Mouse (Mus musculus) bone marrow macrophage, adult 2 months (primary cell): Measurements from ENCODE around the gene Gdf15.

Source experiments
- CTCF ChIP-seq: IDR thresholded peaks from 2 replicates; pipeline ENCODE4 v1.5.1; 2012; ENCODE audit warnings: low read depth, mild to moderate bottlenecking, low read length, moderate library complexity
- POLR2A ChIP-seq: IDR thresholded peaks from 2 replicates; pipeline ENCODE4 v1.6.1; 2012; ENCODE audit warnings: mild to moderate bottlenecking, low read depth, low read length, borderline replicate concordance

DNA sequence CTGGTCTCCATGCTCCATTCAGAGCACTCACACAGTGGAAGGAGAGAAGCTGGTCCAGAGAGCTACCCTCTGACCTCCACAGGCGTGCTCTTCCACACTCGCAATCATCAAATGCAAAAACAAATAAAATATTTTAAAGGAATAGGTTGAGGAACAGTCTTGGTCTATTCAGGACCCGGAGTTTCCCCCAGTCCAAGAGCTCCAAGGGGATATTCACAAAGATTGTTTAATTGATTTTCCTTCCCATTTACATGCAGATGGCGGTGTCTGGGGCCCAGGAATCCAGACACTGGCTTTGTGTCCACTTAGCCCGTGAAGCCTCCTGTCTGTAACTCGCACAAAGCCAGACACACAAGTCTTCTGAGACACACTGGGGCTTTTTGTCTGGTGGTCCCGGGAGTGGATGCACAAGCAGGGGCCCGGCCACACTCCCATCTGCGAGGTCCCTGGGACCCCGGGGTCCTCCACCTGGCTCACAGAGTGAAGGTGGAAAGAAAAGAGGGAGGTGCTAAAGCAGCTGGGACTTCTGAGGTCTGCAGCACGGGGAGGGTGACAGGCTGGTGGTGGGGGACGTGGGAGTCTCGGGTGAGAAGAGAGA is 24.0 kb upstream of the Gdf15 start:
- no peak for TF ChIP-seq CTCF
- TF ChIP-seq POLR2A: no peak
